9 mouse cellular contexts compared by ENCODE assay signal in the genomic region with DNA sequence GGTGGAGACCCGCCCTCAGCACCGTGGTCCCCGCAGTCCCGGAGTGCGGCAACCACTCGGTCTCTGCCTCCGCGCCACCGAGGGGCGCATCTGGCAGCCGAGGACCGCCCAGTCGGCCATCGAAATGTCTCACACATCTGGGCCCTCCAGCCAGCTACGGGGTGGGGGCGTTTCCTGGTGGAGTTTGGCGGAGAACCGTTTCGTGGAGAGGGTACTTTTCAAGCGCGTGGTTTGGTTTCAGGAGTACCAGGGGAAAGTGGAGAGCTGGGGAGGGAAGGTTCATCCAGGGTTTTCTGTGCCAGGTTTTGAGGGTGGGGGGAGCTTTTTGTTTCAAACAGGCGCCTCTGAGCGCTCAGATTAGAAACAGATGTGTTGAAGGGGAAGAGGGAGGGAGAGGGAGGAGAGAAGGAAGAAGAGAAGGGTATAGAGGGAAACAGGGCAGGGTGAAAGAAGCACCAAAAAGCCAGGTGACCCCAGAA. TPM values are rescaled to one million over a fixed set of nuclear protein-coding genes. Genes with fewer than 3 reads are reported as not detected.
DNase-seq lines count a peak whose midpoint lies in the region; ATAC-seq and TF ChIP-seq lines count a peak whose summit lies in the region.
"Had no signal": no experiment of that assay in that cellular context is flagged by ENCODE, and none has a peak within 500 bp of the region (broad histone marks: within the 10 kb centered on the region; RNA-seq: fewer than 3 reads in every experiment).

No protein-coding gene starts in this region.

- no peak for TF ChIP-seq CTCF in forebrain, postnatal 0 days (IDR thresholded peaks at IDR 0.05; ENCODE audit: low read depth)
- 0 out of 2 replicates have a peak, but pooled peaks have one; percentile 12 for TF ChIP-seq CTCF in intestine, postnatal 0 days (IDR thresholded peaks at IDR 0.05; ENCODE audit: low read depth)

- peaks cover 13% of the 10 kb centered on the region; the same call in 1 of the 2 replicates for H3K4me1 ChIP-seq in forebrain, postnatal 0 days (ENCODE audit: insufficient read depth)
- peaks cover 4% of the 10 kb centered on the region; the same call in 1 of the 2 replicates for H3K4me1 ChIP-seq in intestine, postnatal 0 days (replicated peaks; ENCODE audit: control insufficient read depth, insufficient read depth, low read length)

- no peaks in the 10 kb centered on the region for H3K9me3 ChIP-seq in forebrain, postnatal 0 days (ENCODE audit: low read length)
- no peaks in the 10 kb centered on the region for H3K9me3 ChIP-seq in intestine, postnatal 0 days (ENCODE audit: control insufficient read depth)

- H3K9ac ChIP-seq in forebrain, postnatal 0 days, result peak overlapping the region; percentile 90
- peak overlapping the region; percentile 43 for H3K9ac ChIP-seq in intestine, postnatal 0 days (ENCODE audit: low read depth, low read length)

- peak overlapping the region; percentile 94 for H3K27ac ChIP-seq in forebrain, postnatal 0 days (ENCODE audit: low read depth, low read length)
- peak overlapping the region; percentile 74 for H3K27ac ChIP-seq in intestine, postnatal 0 days (ENCODE audit: low read depth, low read length)

- WGBS in forebrain, postnatal 0 days, result 1% methylated on average over 23 of the region's 23 CpGs
- WGBS in intestine, postnatal 0 days, result 1% methylated on average over 23 of the region's 23 CpGs

- H3K36me3 ChIP-seq in forebrain, postnatal 0 days (ENCODE audit: insufficient read depth), result no peaks in the 10 kb centered on the region
- no peaks in the 10 kb centered on the region for H3K36me3 ChIP-seq in intestine, postnatal 0 days (ENCODE audit: control insufficient read depth, insufficient read depth)

- peak overlapping the region; percentile 71 for H3K4me3 ChIP-seq in forebrain, postnatal 0 days (ENCODE audit: low read depth, low read length)
- peak overlapping the region; percentile 51 for H3K4me3 ChIP-seq in intestine, postnatal 0 days (ENCODE audit: low read depth, low read length)

- H3K4me2 ChIP-seq in forebrain, postnatal 0 days (ENCODE audit: low read depth), result peak overlapping the region; percentile 83
- peak overlapping the region; percentile 71 for H3K4me2 ChIP-seq in intestine, postnatal 0 days (replicated peaks; ENCODE audit: low read depth)

- peak; percentile 42; the same call in 1 of the 2 replicates for ATAC-seq in cerebellum, adult (ENCODE audit: insufficient number of reproducible peaks, low FRiP score, low TSS enrichment)
- ATAC-seq in forebrain, postnatal 0 days, result peak; percentile 68
- 0 out of 2 replicates have a peak, but pooled peaks have one; percentile 28 for ATAC-seq in intestine, postnatal 0 days

- no peaks in the 10 kb centered on the region for H3K27me3 ChIP-seq in forebrain, postnatal 0 days (ENCODE audit: insufficient read depth, low read length)
- H3K27me3 ChIP-seq in intestine, postnatal 0 days (replicated peaks; ENCODE audit: control insufficient read depth, insufficient read depth, low read length), result peaks cover 26% of the 10 kb centered on the region

- DNase-seq in cerebellum, adult 11 months, result no peak
- DNase-seq in ovary, postnatal 10 days (ENCODE audit: low spot score), result peak; percentile 45
- no peak for DNase-seq in ovary, adult 18-20 months (ENCODE audit: low spot score)
- peak; percentile 67 for DNase-seq in forebrain, postnatal 0 days
- peak; percentile 78 for DNase-seq in neural tube, embryonic 10.5 days (ENCODE audit: extremely low spot score, low spot score)
- no peak for DNase-seq in T-cell, adult 2 months (ENCODE audit: low spot score)

RNA-seq across cellular contexts. Expression of gene Clmp, which starts 0.7 kb away (rescaled TPM):
- 68.5 and 75.4 TPM in 2 replicates for total RNA-seq in forebrain, postnatal 0 days (2014; rRNA removed)
- polyA plus RNA-seq in forebrain, postnatal 0 days (2015; fragmentation: Nextera tagmentation; extraction: Ambion mirVana), result 49.4 and 53.5 TPM in 2 replicates
- 23.0 and 25.2 TPM in 2 replicates for polyA plus RNA-seq in intestine, postnatal 0 days (2015; fragmentation: Nextera tagmentation; extraction: Ambion mirVana)

RNA-seq across cellular contexts. Expression of gene Gm21915, which starts 16.0 kb away (rescaled TPM):
- not detected in 2 replicates for total RNA-seq in forebrain, postnatal 0 days (2014; rRNA removed)
- not detected in 2 replicates for polyA plus RNA-seq in forebrain, postnatal 0 days (2015; fragmentation: Nextera tagmentation; extraction: Ambion mirVana)
- not detected in 2 replicates for polyA plus RNA-seq in intestine, postnatal 0 days (2015; fragmentation: Nextera tagmentation; extraction: Ambion mirVana)
- polyA plus RNA-seq: gonadal fat pad, adult 2 months had no signal

Comparison
In these comparisons a context has a peak if more than half of its experiments do, and no peak if none do; other contexts are left out.
1. DNase-seq: peak in ovary, postnatal 10 days (single experiment), forebrain, postnatal 0 days (single experiment) and neural tube, embryonic 10.5 days (single experiment); none in cerebellum, adult 11 months (single experiment), ovary, adult 18-20 months (single experiment) and T-cell, adult 2 months (single experiment).
2. Peak in every context shown above with its lines, with median percentiles within 50 percentile points of each other: ATAC-seq.